Mouse (Mus musculus) kidney, postnatal 4 days (tissue): ENCODE results near the gene Kcnab2.

ENCODE experiments used
- DNase-seq, 2 experiments: peaks; one replicate each; pipeline ENCODE4 v3.0.0; 2021; ENCODE audit warnings: mixed read lengths in 2 of 2

Gene Kcnab2

DNA sequence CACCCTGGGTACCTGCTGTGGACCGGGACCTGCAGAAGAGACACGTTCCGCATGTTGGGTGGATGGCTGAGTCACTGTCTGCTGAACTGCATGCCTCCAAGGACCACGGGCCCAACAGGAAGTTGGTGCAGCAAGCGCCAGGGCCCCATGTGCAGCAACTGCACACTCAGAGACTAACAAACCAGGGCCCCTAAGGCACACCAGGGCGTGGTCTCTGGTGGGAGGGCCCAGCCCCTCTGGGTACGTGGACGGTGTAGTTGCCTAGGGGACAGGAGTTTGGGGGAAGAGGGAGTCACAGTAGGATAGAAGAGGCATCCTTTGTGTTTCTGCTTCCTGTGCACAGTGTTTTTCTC, 29.0 kb downstream of the Kcnab2 start:
- no peak for DNase-seq

GRCm38 (mm10) chr4:152447731-152448665, 29.7 kb downstream of the Kcnab2 start:
- DNase-seq: no peak

DNA sequence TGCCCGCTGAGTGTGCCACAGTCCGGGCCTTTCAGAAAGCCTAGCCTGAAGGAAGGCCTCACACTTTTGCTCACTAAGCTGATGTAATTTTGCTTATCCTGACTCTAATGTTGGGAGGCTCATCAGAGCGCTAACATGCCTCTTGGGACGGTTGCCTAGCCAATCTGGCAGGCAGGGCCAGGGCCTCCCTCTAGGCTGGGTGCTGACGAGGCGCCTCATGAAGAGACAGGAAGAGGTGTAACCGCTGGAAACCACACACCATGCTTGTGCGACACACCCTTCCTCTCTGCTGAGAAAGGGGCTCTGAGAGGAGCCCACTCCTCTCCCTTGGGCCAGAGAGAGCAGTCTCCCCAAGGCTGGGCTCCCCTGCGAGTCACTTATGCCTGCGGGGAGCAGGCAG, 31.5 kb downstream of the Kcnab2 start:
- no peak for DNase-seq

GRCm38 (mm10) chr4:152441536-152441935, 36.1 kb downstream of the Kcnab2 start:
- no peak for DNase-seq

- peak; percentile 56 to 65 for DNase-seq
Observed at GRCm38 (mm10) chr4:152440882-152441281, 36.8 kb downstream of the Kcnab2 start.

- DNase-seq: peak; percentile 89 to 91
Observed at GRCm38 (mm10) chr4:152435255-152435654, 42.4 kb downstream of the Kcnab2 start.

DNA sequence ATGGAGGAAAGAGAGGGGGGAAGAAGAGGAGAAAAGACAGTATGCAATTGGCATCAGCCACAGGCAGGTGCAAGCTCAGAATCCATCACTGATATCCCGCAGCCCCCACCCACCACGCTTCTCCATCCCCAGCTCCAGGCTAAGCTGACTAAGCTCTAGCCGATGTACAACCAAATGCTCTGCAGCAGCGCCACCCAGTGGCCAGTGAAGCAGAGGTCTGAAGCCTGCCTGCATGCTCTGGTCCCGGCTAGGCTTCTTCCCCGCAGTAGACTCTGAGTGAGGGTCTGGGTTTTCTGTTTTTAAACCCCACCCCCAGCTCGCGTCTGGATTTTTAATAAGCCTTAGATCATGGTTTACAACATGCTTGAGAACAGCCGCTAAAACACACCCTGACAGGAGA, 42.8 kb downstream of the Kcnab2 start:
- DNase-seq: peak; percentile 96

GRCm38 (mm10) chr4:152432308-152432707, 45.4 kb downstream of the Kcnab2 start:
- peak; percentile 47 to 61 for DNase-seq

- DNase-seq: no peak
Observed at GRCm38 (mm10) chr4:152428259-152428658, 49.4 kb downstream of the Kcnab2 start.

DNA sequence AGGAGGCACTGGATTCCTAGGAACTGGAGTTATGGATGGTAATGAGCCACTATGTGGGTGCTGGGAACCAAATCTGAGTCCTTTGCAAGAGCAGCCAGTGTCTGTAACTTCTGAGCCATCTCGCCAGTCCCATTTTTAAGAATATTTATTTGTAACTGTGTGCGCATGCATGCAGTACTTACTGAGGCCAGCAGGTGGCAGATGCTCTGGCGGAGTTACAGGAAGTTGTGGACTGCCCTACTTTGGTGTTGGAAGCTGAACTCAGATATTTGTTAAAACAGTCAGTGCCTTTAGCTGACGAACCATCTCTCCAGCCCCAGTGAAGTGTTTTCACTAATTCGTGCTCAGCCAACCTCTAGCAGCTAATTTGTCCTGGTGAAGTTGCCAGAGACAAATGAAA, 52.7 kb downstream of the Kcnab2 start:
- peak; percentile 30 to 44 for DNase-seq

- DNase-seq: peak; percentile 87 to 88
Observed at GRCm38 (mm10) chr4:152424341-152424740, 53.3 kb downstream of the Kcnab2 start.

GRCm38 (mm10) chr4:152423576-152423975, 54.1 kb downstream of the Kcnab2 start:
- DNase-seq: no peak

DNA sequence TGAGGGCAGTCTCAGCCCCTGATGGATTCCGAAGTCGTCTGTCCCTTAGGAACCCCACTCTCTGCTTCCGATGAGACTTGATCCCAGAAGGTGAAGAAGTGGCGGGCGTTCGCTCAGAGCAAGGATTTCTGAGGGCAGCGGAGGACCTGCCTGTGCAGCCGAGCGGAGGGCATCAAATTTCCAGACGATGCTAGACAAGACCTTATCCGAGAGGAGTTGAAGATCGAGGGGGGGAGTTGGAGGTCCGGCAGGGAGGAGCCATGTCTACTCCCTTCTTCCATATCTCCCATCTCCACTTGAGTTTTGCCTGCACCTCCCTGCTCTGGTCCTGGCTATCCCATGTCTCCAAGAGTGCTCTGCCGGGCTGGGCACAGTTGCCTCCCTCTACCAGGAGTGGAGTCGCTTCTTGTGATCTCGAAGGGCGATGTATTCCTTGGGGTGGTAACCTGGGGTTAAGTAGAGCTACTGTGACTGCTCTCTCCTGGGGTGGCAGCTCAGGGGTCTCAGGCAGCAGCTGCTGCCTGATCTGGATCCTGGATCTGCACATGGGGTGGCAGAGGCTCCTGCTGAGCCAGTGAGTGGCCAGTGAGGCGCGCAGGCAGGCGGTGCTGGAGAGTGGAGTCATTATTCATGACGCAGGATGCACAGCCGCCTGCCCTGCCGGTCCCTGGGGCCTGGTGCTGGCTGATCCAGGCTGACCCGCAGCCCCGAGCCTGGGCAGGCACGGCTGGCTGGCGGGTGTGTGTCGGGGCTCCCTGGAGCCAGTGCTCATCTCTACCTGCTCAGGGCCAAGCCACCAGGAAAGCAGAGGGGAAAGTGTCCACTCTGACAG, 59.2 kb downstream of the Kcnab2 start:
- DNase-seq: peak; percentile 22 to 39

- DNase-seq: no peak
Observed at GRCm38 (mm10) chr4:152412524-152413080, 65.1 kb downstream of the Kcnab2 start.

GRCm38 (mm10) chr4:152410961-152411360, 66.7 kb downstream of the Kcnab2 start:
- DNase-seq: no peak

GRCm38 (mm10) chr4:152406531-152406930, 71.1 kb downstream of the Kcnab2 start:
- no peak for DNase-seq

- DNase-seq: no peak
Observed at GRCm38 (mm10) chr4:152405671-152406201, 71.9 kb downstream of the Kcnab2 start.

DNA sequence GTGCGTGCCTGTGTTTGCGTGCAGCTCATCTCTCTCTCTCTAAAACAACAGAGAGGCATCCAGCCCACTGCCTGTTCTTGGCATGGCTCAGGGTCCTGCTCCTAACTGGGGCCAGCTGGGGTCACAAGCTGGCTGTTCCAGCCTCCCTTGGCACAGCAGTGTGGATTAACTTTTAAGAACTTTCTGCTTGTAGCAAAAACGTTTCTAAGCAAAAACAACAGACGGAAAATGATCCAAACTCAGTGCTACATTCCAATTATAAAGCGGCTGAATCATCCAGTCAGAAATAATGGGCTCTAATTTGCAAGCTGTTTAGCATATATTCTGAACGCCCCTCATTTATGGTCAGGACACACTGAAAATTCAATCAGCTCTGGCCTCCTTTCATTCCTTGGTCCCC, 72.5 kb downstream of the Kcnab2 start:
- no peak for DNase-seq

DNA sequence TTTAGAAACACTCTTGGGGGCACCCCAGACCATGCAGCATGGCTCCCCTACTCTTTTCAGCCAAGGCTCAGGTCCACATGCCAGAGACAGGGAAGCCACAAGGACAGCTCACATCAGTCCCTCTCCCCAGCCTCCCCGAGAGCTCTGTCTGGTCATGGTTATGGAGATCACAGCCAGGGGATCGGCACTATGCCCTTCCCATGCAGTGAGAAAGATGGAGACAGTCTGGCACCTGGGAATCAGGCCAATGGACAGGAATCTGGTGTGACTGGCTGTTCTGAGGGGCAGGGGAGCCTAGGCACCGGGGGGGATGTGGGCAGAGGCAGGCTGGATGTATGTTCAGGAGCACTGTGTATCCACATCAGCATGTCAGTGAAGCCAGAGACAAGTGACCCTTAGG, 78.7 kb downstream of the Kcnab2 start:
- no peak for DNase-seq

DNA sequence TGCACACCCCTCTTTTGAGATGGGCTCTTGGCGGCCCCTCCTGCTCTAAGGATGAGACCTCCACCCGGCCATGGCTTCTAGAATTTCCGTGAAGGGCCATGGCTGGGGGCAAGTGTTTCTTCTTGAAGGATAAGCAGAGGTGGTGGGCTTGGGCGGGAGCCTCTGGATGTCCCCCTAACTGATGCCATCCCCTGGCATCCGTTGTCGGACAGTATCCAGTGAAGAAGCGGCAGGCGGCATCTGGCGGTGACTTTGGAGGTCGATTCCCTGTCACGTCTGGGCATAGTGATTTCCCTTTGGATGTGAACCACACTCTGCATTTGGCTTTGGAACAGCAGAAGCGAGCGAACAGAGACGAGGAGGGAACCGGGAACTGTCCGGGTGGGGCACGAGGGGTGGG, 85.0 kb downstream of the Kcnab2 start:
- no peak for DNase-seq

DNA sequence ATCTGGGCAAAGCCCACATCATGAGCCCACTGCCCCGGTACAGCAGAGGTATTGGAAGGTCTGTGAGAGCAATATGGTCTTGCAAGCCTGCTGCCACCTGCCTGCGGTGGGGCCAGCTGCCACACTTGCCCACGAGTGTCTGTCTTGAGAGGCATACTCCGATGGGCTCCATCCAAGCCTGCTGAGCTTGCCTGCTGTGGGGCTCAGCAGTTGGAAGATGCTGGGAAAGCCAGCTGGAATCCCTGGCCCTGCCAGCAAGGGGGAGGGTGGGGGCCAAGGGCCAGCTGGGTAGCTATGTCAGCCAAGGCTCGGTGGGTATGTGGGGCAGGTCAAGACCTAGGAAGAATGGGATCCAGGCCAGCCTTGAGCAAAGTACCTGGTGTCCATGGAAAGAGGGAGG, 85.5 kb downstream of the Kcnab2 start:
- no peak for DNase-seq

- DNase-seq: peak; percentile 29 to 31
Observed at GRCm38 (mm10) chr4:152385644-152386043, 92.0 kb downstream of the Kcnab2 start.
